Mouse (Mus musculus): ENCODE results near the gene Pmp22. TPM values are rescaled to one million over a fixed set of nuclear protein-coding genes. Genes with fewer than 3 reads are reported as not detected.

The Pmp22 gene
- polyA plus RNA-seq, 1 experiment from 2014 or later = 26.4 TPM

- no peaks in the 10 kb centered on the region for H3K36me3 ChIP-seq (ENCODE audit: control insufficient read depth, insufficient read depth, low read length)
- no peak overlapping the region for H3K4me2 ChIP-seq (ENCODE audit: low read length)
- ATAC-seq (ENCODE audit: low FRiP score, low TSS enrichment) = no peak
- no peaks in the 10 kb centered on the region for H3K9me3 ChIP-seq (ENCODE audit: control insufficient read depth, low read length)
- H3K27ac ChIP-seq (replicated peaks; ENCODE audit: low read depth, low read length) = no peak overlapping the region
- no peak for DNase-seq
- no peaks in the 10 kb centered on the region for H3K27me3 ChIP-seq (ENCODE audit: control insufficient read depth, insufficient read depth, low read length)
- no peaks in the 10 kb centered on the region for H3K4me1 ChIP-seq (ENCODE audit: control insufficient read depth, insufficient read depth, low read length)
- no peak overlapping the region for H3K9ac ChIP-seq (replicated peaks; ENCODE audit: low read length)
- no peak overlapping the region for H3K4me3 ChIP-seq (replicated peaks; ENCODE audit: low read depth, low read length)
Measured at GRCm38 (mm10) chr11:63160926-63161325, 32.1 kb downstream of the Pmp22 start.

- Histone ChIP-seq H3K36me3 (ENCODE audit: control insufficient read depth, insufficient read depth, low read length) (no peaks in the 10 kb centered on the region), H3K9me3 (ENCODE audit: control insufficient read depth, low read length) (no peaks in the 10 kb centered on the region), H3K4me3 (replicated peaks; ENCODE audit: low read depth, low read length) (no peak overlapping the region), H3K27me3 (ENCODE audit: control insufficient read depth, insufficient read depth, low read length) (no peaks in the 10 kb centered on the region), H3K4me1 (ENCODE audit: control insufficient read depth, insufficient read depth, low read length) (no peaks in the 10 kb centered on the region), H3K27ac (replicated peaks; ENCODE audit: low read depth, low read length) (no peak overlapping the region), H3K4me2 (ENCODE audit: low read length) (no peak overlapping the region), H3K9ac (replicated peaks; ENCODE audit: low read length) (no peak overlapping the region)
- no peak for DNase-seq
- ATAC-seq (ENCODE audit: low FRiP score, low TSS enrichment) = no peak
- 85% methylated on average over 2 of the region's 2 CpGs for WGBS
Measured at GRCm38 (mm10) chr11:63162806-63163205, 34.0 kb downstream of the Pmp22 start.

GRCm38 (mm10) chr11:63163550-63163949 is 34.8 kb downstream of the Pmp22 start:
- H3K9me3 ChIP-seq (ENCODE audit: control insufficient read depth, low read length) = no peaks in the 10 kb centered on the region
- ATAC-seq (ENCODE audit: low FRiP score, low TSS enrichment) (no peak), DNase-seq (no peak)
- no peaks in the 10 kb centered on the region for H3K27me3 ChIP-seq (ENCODE audit: control insufficient read depth, insufficient read depth, low read length)
- H3K36me3 ChIP-seq (ENCODE audit: control insufficient read depth, insufficient read depth, low read length) = no peaks in the 10 kb centered on the region
- no peak overlapping the region for H3K4me3 ChIP-seq (replicated peaks; ENCODE audit: low read depth, low read length)
- 88% methylated on average over 8 of the region's 8 CpGs for whole genome bisulfite sequencing
- no peak overlapping the region for H3K27ac ChIP-seq (replicated peaks; ENCODE audit: low read depth, low read length)
- H3K4me2 ChIP-seq (ENCODE audit: low read length) = no peak overlapping the region
- H3K9ac ChIP-seq (replicated peaks; ENCODE audit: low read length) = no peak overlapping the region
- no peaks in the 10 kb centered on the region for H3K4me1 ChIP-seq (ENCODE audit: control insufficient read depth, insufficient read depth, low read length)

GRCm38 (mm10) chr11:63163986-63164682 is 35.4 kb downstream of the Pmp22 start:
- Histone ChIP-seq H3K9ac (replicated peaks; ENCODE audit: low read length) (no peak overlapping the region), H3K4me2 (ENCODE audit: low read length) (no peak overlapping the region), H3K9me3 (ENCODE audit: control insufficient read depth, low read length) (no peaks in the 10 kb centered on the region), H3K27me3 (ENCODE audit: control insufficient read depth, insufficient read depth, low read length) (no peaks in the 10 kb centered on the region), H3K4me3 (replicated peaks; ENCODE audit: low read depth, low read length) (no peak overlapping the region), H3K27ac (replicated peaks; ENCODE audit: low read depth, low read length) (no peak overlapping the region), H3K36me3 (ENCODE audit: control insufficient read depth, insufficient read depth, low read length) (no peaks in the 10 kb centered on the region), H3K4me1 (ENCODE audit: control insufficient read depth, insufficient read depth, low read length) (no peaks in the 10 kb centered on the region)
- WGBS = 86% methylated on average over 6 of the region's 6 CpGs
- ATAC-seq (ENCODE audit: low FRiP score, low TSS enrichment) = no peak
- DNase-seq = no peak

GRCm38 (mm10) chr11:63164756-63165484 is 36.1 kb downstream of the Pmp22 start:
- Histone ChIP-seq H3K9me3 (ENCODE audit: control insufficient read depth, low read length) (no peaks in the 10 kb centered on the region), H3K4me3 (replicated peaks; ENCODE audit: low read depth, low read length) (no peak overlapping the region), H3K36me3 (ENCODE audit: control insufficient read depth, insufficient read depth, low read length) (no peaks in the 10 kb centered on the region), H3K4me1 (ENCODE audit: control insufficient read depth, insufficient read depth, low read length) (no peaks in the 10 kb centered on the region), H3K27me3 (ENCODE audit: control insufficient read depth, insufficient read depth, low read length) (no peaks in the 10 kb centered on the region), H3K27ac (replicated peaks; ENCODE audit: low read depth, low read length) (no peak overlapping the region), H3K9ac (replicated peaks; ENCODE audit: low read length) (no peak overlapping the region), H3K4me2 (ENCODE audit: low read length) (no peak overlapping the region)
- ATAC-seq (ENCODE audit: low FRiP score, low TSS enrichment) (no peak), DNase-seq (peak; percentile 46)
- WGBS = 48% methylated on average over 7 of the region's 7 CpGs

- no peaks in the 10 kb centered on the region for H3K27me3 ChIP-seq (ENCODE audit: control insufficient read depth, insufficient read depth, low read length)
- no peaks in the 10 kb centered on the region for H3K4me1 ChIP-seq (ENCODE audit: control insufficient read depth, insufficient read depth, low read length)
- no peak overlapping the region for H3K9ac ChIP-seq (replicated peaks; ENCODE audit: low read length)
- no peaks in the 10 kb centered on the region for H3K36me3 ChIP-seq (ENCODE audit: control insufficient read depth, insufficient read depth, low read length)
- 82% methylated on average over 4 of the region's 4 CpGs for WGBS
- no peak overlapping the region for H3K4me2 ChIP-seq (ENCODE audit: low read length)
- H3K27ac ChIP-seq (replicated peaks; ENCODE audit: low read depth, low read length) = no peak overlapping the region
- no peak for DNase-seq
- H3K4me3 ChIP-seq (replicated peaks; ENCODE audit: low read depth, low read length) = no peak overlapping the region
- ATAC-seq (ENCODE audit: low FRiP score, low TSS enrichment) = no peak
- H3K9me3 ChIP-seq (ENCODE audit: control insufficient read depth, low read length) = no peaks in the 10 kb centered on the region
Measured at GRCm38 (mm10) chr11:63167826-63168225, 39.0 kb downstream of the Pmp22 start.

GRCm38 (mm10) chr11:63168551-63169258 is 39.9 kb downstream of the Pmp22 start:
- H3K4me1 ChIP-seq (ENCODE audit: control insufficient read depth, insufficient read depth, low read length) = no peaks in the 10 kb centered on the region
- H3K4me2 ChIP-seq (ENCODE audit: low read length) = no peak overlapping the region
- ATAC-seq (ENCODE audit: low FRiP score, low TSS enrichment) (no peak), DNase-seq (no peak)
- 70% methylated on average over 9 of the region's 9 CpGs for WGBS
- H3K27me3 ChIP-seq (ENCODE audit: control insufficient read depth, insufficient read depth, low read length) = no peaks in the 10 kb centered on the region
- H3K9ac ChIP-seq (replicated peaks; ENCODE audit: low read length) = no peak overlapping the region
- H3K36me3 ChIP-seq (ENCODE audit: control insufficient read depth, insufficient read depth, low read length) = no peaks in the 10 kb centered on the region
- no peaks in the 10 kb centered on the region for H3K9me3 ChIP-seq (ENCODE audit: control insufficient read depth, low read length)
- H3K4me3 ChIP-seq (replicated peaks; ENCODE audit: low read depth, low read length) = no peak overlapping the region
- H3K27ac ChIP-seq (replicated peaks; ENCODE audit: low read depth, low read length) = no peak overlapping the region

GRCm38 (mm10) chr11:63171977-63172376 is 43.2 kb downstream of the Pmp22 start:
- Histone ChIP-seq H3K4me3 (replicated peaks; ENCODE audit: low read depth, low read length) (no peak overlapping the region), H3K4me1 (ENCODE audit: control insufficient read depth, insufficient read depth, low read length) (no peaks in the 10 kb centered on the region), H3K9ac (replicated peaks; ENCODE audit: low read length) (no peak overlapping the region), H3K27me3 (ENCODE audit: control insufficient read depth, insufficient read depth, low read length) (no peaks in the 10 kb centered on the region), H3K27ac (replicated peaks; ENCODE audit: low read depth, low read length) (no peak overlapping the region), H3K4me2 (ENCODE audit: low read length) (no peak overlapping the region), H3K36me3 (ENCODE audit: control insufficient read depth, insufficient read depth, low read length) (no peaks in the 10 kb centered on the region), H3K9me3 (ENCODE audit: control insufficient read depth, low read length) (no peaks in the 10 kb centered on the region)
- WGBS = 22% methylated on average over 1 of the region's 1 CpGs
- DNase-seq (peak; percentile 60), ATAC-seq (ENCODE audit: low FRiP score, low TSS enrichment) (no peak)
